Mouse (Mus musculus) naive thymus-derived CD4-positive, alpha-beta T cell, adult 2 months (primary cell): ENCODE results near the gene Pip5kl1.

Experiments used
- DNase-seq: peaks from one replicate; pipeline ENCODE4 v3.0.0-alpha.2; 2011; ENCODE audit warnings: low read depth

The Pip5kl1 gene

DNA sequence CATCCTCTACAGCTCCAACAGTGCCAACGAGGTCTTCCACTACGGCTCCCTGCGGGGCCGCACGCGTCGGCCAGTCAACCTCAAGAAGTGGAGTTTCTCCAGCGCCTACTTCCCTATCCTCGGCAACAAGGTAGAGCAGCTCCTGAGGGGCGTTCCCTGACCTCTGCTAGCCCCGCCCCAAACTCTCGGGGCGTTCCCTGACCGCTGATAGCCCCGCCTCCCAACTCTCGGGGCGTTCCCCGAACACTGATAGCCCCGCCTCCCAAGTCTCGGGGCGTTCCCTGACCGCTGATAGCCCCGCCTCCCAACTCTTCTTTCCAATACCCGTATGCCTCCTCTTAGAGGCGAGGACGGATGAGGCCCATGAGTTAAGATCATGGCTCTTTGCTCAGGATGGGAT is 37.7 kb downstream of the Pip5kl1 start:
- no peak for DNase-seq

GRCm38 (mm10) chr2:32617109-32617508 is 42.5 kb downstream of the Pip5kl1 start:
- no peak for DNase-seq

DNA sequence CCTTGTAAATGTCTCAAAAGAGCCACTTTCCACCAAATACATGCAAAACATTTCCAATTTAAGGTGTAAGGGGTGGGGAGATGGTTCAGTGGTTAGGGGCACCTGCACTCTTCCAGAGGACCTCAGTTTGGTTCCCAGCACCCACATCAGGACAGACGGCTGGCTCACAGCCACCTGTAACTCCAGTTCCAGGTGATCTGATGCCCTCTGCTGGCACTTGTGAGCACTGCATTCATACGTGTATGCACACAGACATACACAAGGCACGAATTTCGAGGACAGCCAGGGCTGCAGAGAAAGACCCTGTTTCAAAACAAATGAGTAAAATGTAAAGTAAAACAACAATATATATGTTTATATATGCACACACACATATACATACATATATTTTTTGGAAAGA is 43.0 kb downstream of the Pip5kl1 start:
- DNase-seq = no peak

GRCm38 (mm10) chr2:32618051-32618450 is 43.5 kb downstream of the Pip5kl1 start:
- no peak for DNase-seq

DNA sequence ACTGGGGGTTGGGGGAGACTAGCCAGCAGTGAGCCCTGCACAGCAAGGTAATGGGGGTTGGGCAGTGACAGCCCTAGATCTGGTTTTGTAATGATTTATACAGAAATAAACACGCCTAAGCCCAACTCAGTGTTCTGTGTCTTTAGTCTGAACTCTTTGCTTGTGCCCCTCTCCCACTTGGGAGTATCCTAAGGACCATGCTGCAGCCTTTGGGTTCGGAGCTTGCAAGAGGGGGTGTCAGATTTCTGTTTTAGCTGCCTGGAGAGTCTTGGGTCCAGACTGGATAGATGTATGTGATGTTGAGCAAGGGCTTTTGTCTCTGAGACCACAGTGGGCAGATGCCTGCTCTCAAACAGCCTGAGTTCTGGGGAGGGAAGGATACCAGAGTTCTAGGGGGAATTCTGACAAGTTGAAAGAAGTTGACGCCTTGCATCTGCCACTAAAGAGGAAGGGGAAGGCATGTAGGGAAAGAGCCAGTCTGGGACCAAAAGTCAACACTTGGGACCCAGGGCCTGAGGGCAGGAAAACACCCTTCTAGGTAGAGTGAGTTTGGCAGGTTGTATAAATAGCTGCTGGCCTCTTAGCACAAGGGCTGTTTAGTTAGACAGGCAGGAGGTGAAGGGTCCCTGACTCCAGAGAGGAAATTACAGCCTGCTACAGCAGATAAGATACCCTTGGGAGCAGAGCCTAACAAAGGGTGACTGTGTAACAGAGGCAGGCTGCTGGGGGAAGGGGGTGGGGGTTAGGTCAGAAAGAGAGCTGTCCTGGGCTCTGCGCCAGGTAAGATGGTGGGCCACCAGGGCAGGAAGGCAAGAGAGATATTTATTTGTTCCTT is 46.3 kb downstream of the Pip5kl1 start:
- DNase-seq = no peak

DNA sequence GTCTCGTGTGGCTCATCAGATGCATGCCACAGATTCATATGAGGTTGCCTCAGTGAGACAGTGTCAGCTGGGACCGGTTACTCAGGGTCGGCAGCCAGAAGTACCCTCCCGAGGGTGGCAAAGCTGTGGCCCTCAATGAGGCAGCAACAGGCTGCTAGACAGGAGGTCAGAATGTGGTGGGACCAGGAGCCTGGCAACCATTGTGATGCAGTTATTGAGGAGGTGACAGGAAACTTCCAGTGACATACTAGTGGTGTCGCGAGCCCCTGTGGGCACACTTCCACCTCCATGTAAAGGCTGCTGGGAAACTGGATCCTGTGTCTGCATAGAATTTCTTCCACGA is 46.9 kb downstream of the Pip5kl1 start, which contains the start of gene Ak1:
Ak1 (plus strand) TSS at position 242 of the 343 bp plus-strand sequence.
- no peak for DNase-seq

DNA sequence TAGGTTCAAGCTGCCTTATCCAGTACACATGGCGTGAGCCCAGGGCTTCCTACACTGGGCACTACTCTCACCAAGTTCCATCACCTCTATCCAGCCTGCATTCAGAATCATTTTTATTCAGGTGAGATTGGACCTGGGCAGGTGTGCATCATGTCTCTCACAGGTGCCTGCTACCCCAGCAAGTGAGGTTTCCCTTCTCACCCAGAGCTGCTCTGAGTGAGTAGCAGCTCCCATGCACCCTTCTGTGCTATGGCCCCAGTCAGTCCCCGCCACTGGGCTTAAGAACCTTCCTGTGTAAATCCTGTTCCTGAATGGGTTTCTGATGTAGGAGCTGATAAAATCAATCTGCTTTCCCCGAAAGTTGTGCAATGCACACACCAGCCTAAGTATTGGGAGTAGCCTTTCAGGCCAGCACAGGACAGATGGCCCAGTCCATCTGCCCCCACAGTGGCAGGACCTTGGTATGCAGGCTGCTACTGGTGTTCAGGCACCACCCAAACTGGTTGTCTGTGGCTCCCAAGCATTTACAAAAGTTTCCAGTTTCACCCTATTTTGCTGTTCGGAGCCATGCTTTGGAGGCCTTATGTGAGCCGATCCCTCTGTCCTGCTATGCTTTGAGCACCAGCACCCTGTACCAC is 49.6 kb downstream of the Pip5kl1 start:
- DNase-seq = no peak

DNA sequence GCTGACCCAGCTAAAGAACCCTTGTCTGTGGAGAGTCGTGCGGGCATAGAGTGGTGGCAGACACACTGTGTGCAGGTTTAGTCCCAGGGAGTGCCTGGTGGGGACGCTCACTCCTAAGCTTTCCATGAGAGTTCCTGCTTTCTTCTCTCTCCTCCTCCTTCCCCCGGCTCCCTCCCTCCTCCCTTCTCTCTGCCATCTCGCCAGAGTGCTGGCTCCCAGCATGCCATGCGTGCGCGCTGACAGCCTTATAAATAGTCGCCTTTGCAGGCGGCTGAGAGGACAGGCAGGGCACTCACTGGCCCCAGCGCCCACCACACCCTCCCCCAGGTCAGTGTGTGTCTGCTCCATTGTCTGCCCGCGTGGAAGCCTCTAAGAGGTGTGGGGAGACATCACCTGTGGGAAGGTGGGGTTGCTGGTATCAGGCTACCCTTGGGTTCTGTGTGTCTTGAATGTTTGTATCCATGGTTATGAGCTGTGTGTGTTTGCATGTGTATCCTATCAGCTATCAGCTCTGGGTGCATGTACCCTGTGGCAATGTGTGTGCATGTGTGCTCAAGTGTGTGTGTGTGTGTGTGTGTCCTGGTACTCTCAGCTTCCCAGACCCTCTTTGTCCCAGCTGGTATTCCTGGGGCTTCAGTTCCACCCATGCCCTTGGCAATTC is 50.7 kb downstream of the Pip5kl1 start:
- no peak for DNase-seq

GRCm38 (mm10) chr2:32625873-32626694 is 51.5 kb downstream of the Pip5kl1 start:
- DNase-seq = no peak

DNA sequence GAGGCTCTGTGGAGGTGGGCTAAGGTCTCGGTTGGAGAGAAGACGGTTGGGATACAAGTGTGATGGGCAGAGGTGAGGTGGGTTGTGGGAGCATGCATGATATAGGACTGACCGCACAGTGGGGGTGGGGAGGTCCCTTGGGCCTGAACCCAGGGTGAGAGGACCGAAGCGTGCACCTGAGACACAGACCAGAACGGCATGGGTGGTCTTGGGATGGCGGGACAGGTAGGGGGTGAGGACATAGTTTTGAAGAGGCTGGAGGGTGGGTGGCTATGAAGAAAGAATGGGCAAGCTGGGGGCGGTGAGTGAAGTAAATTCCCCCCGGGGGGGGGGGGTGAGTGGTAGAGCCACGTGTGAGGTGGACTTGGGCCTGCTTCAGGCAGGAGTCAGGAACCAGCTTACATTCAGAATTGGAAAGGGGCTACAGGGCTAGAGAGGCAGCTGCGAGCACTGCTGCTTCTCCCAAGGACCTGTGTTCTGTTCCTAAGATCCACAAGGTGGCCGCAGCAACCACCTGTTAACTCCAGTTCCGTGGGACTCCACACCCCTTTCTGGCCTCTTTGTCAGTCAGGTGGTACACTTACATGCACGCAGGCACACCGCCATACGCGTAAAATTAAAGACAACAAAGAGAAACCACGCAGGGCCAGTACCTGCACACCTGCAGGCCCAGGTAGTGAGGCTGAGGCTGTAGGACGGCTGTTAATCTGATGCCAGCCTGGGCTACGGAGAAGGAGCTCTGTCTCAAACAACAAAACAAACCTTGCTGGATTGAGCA is 52.9 kb downstream of the Pip5kl1 start:
- DNase-seq = no peak

DNA sequence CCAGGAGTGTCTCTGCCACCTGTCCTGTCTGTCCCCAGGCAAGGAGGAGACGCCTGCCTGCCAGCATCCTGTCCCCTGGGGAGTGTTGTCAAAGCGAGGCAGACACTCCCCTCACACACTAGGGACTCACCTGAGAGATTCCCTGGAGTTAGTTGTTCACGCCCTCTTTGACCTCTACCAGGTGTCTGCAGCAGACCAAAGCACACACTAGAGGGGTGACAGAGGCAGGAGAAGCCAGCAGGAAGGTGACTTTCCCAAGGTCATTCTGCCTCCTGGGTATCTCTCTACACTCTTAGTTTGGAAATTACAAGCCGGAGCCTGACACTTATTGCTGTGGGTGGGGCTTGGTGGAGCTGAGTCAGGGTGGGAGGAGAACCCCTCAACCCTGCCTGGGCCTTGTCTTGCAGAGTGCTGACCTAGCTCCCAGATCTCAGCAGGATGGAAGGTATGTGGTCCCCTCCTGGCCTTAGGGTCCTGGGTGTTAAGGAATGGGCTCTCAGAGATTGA is 53.5 kb downstream of the Pip5kl1 start:
- DNase-seq = no peak

DNA sequence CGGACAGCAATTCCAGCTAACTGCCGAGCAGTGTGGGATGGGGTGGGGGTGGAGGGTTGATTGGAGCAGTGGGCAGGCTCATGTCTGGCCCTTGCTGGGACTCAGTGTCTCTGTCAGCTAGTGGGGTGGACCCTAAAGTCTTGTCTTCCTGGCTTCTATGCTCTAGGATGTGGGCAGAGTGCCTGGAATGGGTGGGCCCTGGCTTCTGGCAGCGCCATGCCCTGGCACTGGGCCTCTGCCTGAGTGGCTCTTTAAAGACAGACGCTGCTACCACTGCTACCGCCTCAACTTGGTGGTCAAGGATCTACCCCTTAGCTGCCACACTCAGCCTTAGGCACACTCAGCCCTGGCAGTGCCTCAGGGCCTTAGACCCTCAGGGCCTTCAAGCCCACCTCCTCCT is 54.1 kb downstream of the Pip5kl1 start:
- DNase-seq = no peak

DNA sequence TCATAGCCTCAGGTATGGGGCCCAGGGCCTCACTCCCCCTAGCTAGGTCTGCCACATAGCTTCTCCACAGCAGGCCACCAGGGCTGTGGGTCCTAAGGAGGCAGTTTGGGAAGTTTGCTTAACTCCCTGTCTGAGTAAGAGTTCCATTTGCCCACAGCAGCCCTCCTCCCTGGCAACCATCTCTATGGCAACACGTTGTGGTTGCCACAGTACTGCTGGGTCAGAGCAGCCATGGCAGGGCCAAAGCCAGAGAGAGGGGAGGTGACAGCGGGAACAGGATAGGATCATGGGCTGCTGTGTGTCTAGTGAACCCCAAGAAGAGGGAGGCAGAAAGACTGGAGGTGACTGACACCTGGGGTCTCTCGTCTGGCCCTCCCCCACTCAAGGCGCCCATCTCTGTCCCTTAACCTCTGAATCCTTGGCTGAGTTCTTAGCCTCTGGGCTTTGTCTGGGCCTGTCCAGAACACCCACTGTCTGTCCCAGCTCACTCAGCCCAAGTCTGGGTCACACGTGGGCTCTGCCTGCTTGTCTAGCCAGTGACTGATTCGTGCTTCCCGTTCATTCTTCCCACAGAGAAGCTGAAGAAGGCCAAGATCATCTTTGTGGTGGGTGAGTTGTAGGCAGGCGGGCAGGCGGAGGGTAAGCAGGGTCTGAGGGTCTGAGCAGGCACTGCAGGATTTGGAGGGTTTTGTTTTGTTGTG is 54.8 kb downstream of the Pip5kl1 start:
- DNase-seq = no peak

DNA sequence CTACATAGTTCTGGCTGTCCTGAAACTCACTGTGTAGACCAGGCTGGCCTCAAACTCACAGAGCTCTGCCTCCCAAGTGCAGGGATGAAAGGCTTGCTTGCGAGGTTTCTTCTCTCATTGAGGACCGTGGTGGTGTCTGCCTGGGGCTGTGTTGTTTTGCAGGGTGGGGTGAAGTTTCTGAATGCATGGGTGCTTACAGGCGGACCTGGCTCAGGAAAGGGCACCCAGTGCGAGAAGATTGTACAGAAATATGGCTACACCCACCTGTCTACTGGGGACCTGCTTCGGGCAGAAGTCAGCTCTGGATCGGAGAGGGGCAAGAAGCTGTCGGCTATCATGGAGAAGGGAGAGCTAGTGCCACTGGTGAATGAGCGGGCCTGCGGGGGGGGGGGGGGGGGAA is 55.4 kb downstream of the Pip5kl1 start:
- no peak for DNase-seq

GRCm38 (mm10) chr2:32631046-32631445 is 56.4 kb downstream of the Pip5kl1 start:
- DNase-seq = no peak

DNA sequence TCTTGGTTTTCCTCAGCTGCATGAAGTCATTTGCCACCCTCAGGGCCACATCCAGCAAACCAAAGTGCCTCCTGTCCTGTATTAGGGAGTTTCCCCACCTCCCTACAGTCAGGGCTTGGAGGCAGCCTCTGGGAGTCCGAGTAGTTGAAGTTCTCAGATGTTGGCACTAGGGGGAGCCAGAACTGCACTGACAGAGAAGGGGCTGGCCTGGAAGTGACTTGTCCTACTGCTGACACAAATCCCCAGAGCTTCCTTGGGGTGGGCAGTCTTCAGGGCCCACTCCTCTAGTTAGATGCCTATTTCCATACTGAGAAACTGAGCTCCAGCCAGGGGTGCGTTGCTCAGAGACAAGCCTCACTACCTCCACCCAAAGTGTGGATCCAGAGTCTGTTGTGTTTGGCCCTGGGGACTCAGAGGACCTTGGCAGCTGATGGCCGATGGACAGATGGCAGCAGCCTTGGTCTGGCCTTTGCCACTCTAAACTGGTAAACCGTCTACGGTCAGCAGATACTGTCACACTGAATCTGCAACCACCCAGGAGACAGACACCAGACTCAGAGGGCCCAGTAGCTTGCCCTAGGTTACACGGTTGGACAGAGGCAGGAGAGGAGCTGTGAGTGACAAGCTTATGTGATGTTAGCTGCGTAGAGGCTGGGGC is 57.3 kb downstream of the Pip5kl1 start:
- peak; percentile 88 for DNase-seq
